Mouse (Mus musculus) frontal cortex, postnatal 25 days (tissue): ENCODE results near the gene Gm20883.
"Not testable (repeated sequence)": the region's sequence is repeated elsewhere in the genome, so short reads cannot be mapped to it uniquely, and the experiment has no call there.

ENCODE experiments used
- DNase-seq, 2 experiments: peaks; one replicate each; pipeline ENCODE4 v3.0.0; 2022; ENCODE audit warnings: low spot score in 2 of 2

Gene Gm20883

GRCm38 (mm10) chrY:50607951-50608350 is at the start of gene Gm20883:
Gene Gm20883 (plus strand): TSS chrY:50608251.
- not testable (repeated sequence) for DNase-seq
